Mouse (Mus musculus) mesoderm, embryonic 11.5 days (tissue): ENCODE measurements around the gene Met.

ENCODE experiments used
- DNase-seq: peaks from one replicate; pipeline ENCODE4 v3.0.0-alpha.2; 2012; ENCODE audit warnings: low read depth, low spot score

Gene Met

DNA sequence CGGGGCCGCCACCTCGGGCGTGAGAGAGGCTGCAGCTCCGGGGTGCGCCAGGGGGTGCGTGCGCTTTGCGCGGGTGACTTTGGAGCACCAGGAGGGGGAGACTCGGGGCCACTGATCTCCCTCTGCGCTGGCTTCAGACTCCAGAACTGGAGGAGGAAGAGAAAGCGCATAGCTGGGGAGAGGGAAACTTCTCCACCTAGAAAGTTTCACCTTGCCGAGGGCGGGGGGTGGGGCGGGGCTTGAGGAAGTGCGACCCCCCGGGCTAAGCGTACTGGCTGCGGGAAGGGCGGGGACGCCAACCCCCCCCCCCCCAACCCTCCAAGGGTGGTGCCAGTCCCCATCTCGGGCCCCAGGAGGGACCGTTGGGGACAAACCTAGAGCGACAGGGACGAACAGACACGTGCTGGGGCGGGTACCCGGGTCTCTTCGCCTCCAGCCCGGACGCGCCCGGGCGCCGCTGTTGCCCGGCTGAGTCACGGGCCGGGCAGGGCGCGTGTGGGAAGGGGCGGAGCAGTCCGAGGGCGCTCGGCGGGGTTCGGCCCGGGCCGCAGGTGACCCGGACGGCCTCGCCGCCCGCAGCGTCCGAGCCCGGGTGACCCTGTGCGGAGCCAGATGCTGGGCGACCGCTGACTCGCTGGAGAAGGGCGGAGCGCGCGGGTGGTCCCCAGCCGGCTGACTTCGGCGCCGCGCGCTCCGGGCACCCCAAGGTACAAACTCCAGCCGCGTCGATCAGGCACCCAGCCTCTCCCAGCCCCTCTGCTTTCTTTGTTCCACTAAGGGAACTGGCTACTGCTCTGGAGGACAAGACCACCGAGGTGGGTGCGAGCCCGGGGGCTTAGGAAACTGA is at the start of gene Met:
Gene Met (plus strand): TSS at position 367 of the 847 bp plus-strand sequence.
- DNase-seq = peak; percentile 51

GRCm38 (mm10) chr6:17418226-17418625 is 45.4 kb upstream of the Met start:
- no peak for DNase-seq

DNA sequence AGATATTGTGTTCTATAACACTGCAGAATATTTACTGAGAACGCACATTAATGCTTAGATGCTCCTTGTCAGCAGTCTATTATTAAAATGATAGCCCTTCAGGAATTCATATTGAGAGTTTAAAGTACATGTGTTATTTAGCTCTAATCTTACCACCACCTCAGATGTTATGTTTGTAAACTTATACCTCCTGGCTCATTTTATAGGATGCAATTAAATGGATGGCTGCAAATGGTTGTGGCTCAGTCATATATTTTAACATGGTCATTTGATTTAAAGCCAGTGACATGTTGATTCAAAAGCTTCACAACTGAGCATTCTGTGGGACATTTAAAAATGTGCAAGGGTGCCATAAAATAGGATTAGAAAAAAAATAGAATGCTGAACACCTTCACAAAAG is 41.2 kb upstream of the Met start:
- DNase-seq = no peak

DNA sequence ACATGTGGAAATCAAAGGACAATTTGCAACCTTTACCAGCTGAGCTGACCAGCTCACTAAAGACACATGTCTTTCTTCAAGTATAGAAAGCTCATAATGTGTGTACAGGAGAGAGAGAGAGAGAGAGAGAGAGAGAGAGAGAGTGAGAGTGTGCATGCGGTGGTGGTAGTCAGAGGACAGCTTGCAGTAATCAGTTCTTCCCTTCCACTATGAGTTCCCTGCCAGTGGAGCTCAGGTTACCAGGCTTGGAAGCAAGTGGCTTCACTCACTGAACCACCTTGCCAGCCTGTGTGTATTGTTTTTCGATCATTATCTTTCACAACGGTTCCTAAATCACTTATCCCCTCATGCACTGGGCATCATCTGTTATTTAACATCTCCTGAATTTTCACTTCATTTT is 34.6 kb upstream of the Met start:
- DNase-seq = no peak

- DNase-seq = no peak
These were observed 34.0 kb upstream of the Met start for GRCm38 (mm10) chr6:17429611-17430010.

DNA sequence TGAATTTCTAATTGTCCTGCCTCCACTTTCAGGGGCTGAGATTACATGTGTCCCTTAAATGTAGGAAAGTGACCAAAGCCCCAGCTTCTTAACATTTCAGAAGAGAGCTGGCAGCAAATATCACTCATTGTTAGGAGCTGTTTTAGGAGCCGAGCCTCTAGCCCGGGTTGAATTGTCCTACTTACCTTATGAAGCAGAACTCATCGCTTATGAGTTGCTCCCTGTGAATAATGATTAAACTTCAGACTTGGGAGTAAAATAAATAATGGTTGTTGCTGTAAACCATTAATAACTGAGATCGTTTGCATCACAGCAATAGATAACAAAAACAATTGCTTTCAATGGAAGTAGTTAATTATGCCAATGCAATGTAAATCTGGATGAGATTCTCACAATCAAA is 20.3 kb upstream of the Met start:
- DNase-seq = no peak

- peak; percentile 65 for DNase-seq
These were observed 12.3 kb upstream of the Met start for GRCm38 (mm10) chr6:17451305-17451704.

- DNase-seq = no peak
These were observed 8.5 kb upstream of the Met start for GRCm38 (mm10) chr6:17455116-17455515.

DNA sequence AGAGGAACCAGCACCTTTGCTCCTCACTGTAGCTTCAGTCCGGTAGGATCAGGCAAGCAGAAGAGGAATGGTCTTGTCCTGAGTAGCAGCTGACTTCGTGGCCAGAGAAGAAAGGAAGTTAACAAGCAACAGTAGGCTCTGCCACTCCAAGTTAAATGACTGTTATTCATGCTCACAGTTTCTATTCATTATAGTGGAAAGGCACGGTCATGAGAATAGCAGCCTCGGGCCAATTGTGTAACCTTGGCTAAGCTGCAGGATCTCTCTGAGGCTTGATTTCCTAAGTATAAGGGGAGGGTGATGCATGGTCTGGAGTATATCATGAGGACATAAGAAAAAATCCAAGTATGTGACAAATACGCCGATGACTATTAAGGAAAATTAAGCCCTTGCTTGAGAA is 4.0 kb upstream of the Met start:
- DNase-seq = no peak

GRCm38 (mm10) chr6:17461435-17461834 is 2.2 kb upstream of the Met start:
- DNase-seq = no peak

- DNase-seq = no peak
These were observed 853 bp downstream of the Met start for GRCm38 (mm10) chr6:17464281-17465025.

DNA sequence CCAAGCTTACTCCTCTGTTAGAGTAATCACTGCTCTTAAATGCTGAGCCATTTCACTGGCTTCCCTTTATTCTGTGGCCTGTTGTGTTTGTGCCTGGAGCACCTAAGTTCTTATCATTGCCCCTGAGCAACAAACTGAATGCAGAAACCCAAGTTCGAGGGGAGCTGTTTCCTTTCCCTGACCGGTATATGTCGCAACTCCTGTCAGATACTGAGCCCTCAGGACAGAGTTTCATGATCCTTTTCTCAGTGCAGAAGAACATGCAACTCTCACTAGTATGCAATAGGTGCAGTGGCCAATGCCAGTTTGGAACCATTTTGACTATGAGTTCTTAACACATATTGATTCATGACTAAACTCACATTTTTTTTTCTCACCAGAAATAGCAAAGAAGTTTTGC is 2.9 kb downstream of the Met start:
- DNase-seq = no peak

DNA sequence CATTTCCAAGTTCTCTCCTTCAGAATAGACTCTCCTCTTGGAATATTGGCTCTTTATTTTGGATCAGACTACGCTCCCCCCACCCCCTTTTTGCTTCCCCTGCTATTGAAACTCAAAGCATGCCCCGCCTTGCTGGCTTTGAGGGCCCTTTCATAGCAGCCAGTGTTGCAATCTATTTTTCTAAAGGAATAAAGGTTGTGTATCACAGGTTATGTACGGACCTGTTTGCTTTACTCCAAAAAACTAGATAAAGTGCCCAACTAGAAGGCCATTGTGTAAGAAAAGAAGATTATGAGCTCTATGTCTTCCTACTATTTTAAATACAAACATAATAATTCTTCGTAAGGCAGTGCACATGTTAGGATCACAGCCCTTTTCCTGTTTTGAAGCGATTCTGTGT is 5.4 kb downstream of the Met start:
- no peak for DNase-seq

- no peak for DNase-seq
These were observed 9.5 kb downstream of the Met start for GRCm38 (mm10) chr6:17473128-17473527.

- DNase-seq = no peak
These were observed 14.2 kb downstream of the Met start for GRCm38 (mm10) chr6:17477823-17478222.

DNA sequence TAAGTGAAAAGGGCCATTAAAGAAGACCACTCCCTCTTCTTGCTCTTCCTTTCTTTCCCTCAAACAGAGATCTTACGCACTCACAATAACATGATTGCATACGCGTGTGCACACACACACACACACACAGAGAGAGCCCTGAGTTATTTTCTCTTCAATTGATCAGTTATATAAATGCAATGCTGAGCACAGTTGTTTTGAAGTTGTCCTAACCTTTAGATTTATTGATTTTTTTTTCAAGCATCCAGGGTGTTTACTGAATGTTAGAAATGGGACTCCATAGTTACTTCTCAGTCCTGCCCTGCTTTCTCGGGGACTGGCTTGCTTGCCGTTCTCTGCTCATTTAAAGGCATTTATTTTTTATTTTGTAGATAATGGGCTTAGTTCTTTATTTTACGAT is 14.7 kb downstream of the Met start:
- no peak for DNase-seq

- no peak for DNase-seq
These were observed 15.4 kb downstream of the Met start for GRCm38 (mm10) chr6:17478838-17479570.

- no peak for DNase-seq
These were observed 17.5 kb downstream of the Met start for GRCm38 (mm10) chr6:17481068-17481467.

DNA sequence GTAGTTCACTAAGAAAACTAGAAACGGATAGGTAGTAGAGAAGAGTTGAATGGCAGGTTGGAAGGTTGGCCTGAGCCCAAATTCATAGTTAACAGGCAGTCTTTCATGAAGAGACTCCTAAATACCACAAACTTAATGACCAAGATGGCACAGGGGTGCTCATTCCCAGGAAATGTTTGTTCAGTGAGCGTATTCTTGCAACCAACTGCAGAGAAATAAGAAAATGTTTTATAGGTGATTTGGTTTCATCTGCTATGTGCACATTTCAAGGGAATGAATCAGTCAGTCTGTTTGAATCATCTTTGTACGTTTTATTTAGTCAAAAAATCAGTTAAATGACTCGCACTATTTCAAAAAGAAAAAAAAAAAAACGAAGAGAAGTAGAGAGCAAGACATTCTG is 21.6 kb downstream of the Met start:
- no peak for DNase-seq

GRCm38 (mm10) chr6:17485782-17486181 is 22.2 kb downstream of the Met start:
- DNase-seq = no peak

DNA sequence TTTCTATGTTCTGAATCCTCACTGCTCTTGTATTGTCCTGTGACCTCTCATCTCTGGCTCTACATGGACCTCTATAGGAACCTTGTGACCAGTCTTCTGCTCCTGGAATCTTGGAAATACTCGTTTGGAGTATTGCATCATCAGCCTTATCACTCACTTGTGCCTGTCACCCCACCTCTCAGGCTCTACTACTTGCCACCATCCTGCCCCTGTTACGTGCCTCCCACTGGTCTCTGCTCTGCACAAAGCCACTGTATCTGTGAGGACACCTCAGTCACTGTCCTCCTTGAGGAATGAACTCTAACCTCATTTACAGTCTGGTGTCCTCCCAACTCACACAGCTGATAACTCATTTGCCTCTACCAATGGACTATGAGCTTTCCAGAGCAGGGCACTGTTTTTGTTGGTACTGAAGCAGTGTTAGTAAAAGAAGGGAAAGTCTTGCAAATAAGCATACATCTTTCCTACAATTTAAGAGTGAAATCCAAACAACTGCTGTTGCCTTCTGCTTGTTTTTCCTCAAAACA is 24.8 kb downstream of the Met start:
- no peak for DNase-seq

DNA sequence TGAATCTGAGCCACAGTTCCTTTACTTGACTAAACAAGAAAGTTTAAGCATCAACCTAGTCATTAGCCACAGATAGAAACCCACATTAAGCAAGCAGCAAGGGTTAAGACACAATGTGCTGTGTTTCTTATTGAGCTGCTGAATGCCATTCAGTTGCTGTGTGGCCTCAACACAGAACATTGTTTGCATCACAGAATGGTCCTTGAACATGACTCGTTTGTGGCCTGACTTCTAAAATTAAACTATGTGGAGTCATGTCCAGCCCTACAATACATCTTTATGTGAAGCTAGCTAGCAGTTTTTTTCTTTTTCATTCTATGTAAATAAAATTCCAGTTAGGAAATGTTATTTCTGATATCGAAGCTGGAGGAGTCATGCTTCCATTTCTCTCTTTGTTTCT is 27.2 kb downstream of the Met start:
- DNase-seq = no peak
